Mouse (Mus musculus): ENCODE measurements around the gene Baiap2.

Baiap2 gene

DNA sequence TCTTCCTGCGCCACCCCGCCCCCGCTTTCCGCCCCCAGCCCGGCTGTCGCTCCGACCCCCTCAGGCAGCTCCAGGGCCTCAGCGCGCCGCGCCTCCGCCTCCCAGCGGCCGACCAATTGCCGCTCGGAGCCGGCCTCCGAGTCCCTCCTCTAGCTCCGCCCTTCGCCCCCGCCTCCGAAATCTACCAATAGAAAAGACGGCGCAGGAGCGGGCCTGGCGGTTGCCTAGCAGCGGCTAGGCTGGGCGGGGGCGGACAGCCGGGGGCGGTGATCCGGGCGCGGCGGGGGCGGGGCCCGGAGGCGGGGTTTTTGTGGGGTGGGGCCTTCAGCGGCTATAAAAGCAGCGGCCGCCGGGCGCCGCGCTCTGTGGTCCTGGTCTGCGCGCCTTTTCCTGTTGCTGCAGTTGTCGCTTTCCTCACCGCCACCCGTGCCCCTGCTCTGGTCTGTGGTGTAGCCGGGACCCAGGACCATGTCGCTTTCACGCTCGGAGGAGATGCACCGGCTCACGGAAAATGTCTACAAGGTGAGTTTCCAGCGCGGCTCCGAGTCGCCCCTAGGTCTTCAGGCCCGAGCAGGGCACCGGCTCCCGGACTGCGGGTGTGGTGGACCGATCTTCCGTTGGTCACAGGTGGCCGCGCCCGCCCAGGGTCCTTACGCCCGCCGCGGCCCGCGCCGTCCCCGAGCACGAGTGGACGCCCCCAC is at the start of gene Baiap2:
Gene Baiap2, plus strand, starts transcription at position 37 of the 701 bp plus-strand sequence.
- DNase-seq (ENCODE audit: low read depth, low spot score), result peak; percentile 98
- H3K36me3 ChIP-seq (ENCODE audit: control insufficient read depth, insufficient read depth, low read length, poor library complexity, severe bottlenecking), result no peaks in the 10 kb centered on the region

GRCm38 (mm10) chr11:119893667-119894236 is 48.8 kb upstream of the Baiap2 start:
- H3K27me3 ChIP-seq (ENCODE audit: control insufficient read depth, insufficient read depth, low read length, poor library complexity, severe bottlenecking), result no peaks in the 10 kb centered on the region
- H3K36me3 ChIP-seq (ENCODE audit: control insufficient read depth, insufficient read depth, low read length, poor library complexity, severe bottlenecking), result peaks cover 3% of the 10 kb centered on the region; the same call in 1 of the 2 replicates
- DNase-seq (ENCODE audit: low read depth, low spot score), result no peak

More for the DNA sequence above, at the start of gene Baiap2:
- H3K27me3 ChIP-seq (ENCODE audit: control insufficient read depth, insufficient read depth, low read length, poor library complexity, severe bottlenecking), result no peaks in the 10 kb centered on the region

DNA sequence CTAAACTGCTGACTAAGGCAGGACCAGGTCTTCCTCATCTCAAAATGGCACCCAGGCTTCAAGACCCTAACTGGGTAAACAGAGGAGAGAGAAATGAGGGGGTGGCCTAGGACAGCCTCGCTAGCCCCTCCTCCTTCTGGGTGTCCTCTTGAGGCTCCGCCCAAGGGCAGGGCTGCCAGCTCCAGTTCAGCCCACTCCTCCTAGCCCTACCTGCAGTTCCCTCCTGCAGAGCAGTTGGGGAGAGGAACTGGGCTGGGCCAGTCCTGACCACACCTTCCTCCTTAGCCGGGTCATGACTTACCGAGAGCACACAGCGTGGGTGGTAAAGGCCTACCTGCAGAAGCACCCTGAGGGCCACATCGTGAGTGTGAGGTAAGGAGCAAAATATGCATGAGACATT is 47.9 kb upstream of the Baiap2 start:
- peaks cover 1% of the 10 kb centered on the region; the same call in 1 of the 2 replicates for H3K36me3 ChIP-seq (ENCODE audit: control insufficient read depth, insufficient read depth, low read length, poor library complexity, severe bottlenecking)
- no peaks in the 10 kb centered on the region for H3K27me3 ChIP-seq (ENCODE audit: control insufficient read depth, insufficient read depth, low read length, poor library complexity, severe bottlenecking)
- peak; percentile 66 for DNase-seq (ENCODE audit: low read depth, low spot score)

DNA sequence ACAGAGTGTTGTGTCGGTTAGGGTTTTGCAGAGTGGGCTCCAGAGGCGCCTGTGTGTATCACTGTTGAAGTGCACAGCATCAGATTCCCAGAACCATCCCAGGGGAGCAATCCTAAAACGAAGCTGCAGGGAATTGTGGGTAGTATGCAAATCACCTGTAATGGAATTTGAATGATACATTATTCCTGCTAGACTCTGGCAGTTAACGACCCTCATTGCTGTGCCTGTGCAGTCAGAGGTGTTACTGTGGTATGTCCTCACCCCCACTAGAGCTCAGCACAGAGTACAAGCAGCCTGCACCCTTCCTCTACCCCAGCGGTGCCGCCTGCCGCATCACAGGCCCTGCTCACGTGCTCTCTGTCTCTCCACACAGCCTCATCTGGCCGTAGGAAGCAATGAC is 45.5 kb upstream of the Baiap2 start:
- Histone ChIP-seq H3K36me3 (ENCODE audit: control insufficient read depth, insufficient read depth, low read length, poor library complexity, severe bottlenecking) (peaks cover 1% of the 10 kb centered on the region; the same call in 1 of the 2 replicates), H3K27me3 (ENCODE audit: control insufficient read depth, insufficient read depth, low read length, poor library complexity, severe bottlenecking) (no peaks in the 10 kb centered on the region)
- DNase-seq (ENCODE audit: low read depth, low spot score), result no peak

DNA sequence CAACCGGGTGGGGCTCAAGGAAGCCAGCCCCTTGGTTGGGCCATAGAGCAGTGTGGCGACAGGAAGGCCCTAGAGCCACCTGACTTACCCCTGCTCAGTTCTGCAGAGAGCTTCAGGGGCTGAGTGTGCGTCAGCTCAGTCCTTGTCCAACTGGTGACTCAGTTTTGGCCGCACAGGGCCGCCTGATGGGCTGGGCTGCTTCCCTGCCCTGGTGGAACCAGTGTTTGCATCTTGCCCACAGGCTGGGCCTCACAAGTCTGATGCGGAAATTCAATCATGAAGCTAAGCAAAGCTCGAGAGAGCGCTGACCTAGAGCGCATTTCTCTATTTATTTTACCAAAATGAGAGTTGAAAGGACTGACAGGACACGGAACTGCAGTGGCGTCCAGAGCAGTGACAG is 43.6 kb upstream of the Baiap2 start:
- DNase-seq (ENCODE audit: low read depth, low spot score), result no peak

DNA sequence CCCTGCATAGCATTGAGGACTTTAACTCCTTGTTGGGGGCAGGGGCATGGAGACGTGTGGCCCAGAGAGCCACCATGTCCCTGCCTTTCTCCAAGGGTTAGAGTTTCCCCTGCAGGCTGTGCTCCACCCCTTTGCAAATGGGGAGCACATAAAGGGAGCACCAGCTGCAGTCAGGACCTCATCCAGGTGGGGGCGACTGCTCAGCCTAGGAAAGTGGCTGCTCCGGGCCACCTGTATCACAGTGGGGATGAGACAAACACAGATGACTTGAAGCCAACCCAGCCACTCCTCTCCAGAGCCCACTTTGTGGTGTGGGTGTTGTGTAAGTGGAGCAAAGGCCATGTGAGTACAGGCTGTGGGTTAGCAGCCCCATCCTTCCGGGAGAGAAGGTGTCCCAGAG is 41.4 kb upstream of the Baiap2 start:
- no peak for DNase-seq (ENCODE audit: low read depth, low spot score)
- peaks cover 1% of the 10 kb centered on the region; the same call in 1 of the 2 replicates for H3K36me3 ChIP-seq (ENCODE audit: control insufficient read depth, insufficient read depth, low read length, poor library complexity, severe bottlenecking)
- no peaks in the 10 kb centered on the region for H3K27me3 ChIP-seq (ENCODE audit: control insufficient read depth, insufficient read depth, low read length, poor library complexity, severe bottlenecking)

More for the DNA sequence above, 43.6 kb upstream of the Baiap2 start:
- Histone ChIP-seq H3K27me3 (ENCODE audit: control insufficient read depth, insufficient read depth, low read length, poor library complexity, severe bottlenecking) (no peaks in the 10 kb centered on the region), H3K36me3 (ENCODE audit: control insufficient read depth, insufficient read depth, low read length, poor library complexity, severe bottlenecking) (peaks cover 1% of the 10 kb centered on the region; the same call in 1 of the 2 replicates)

DNA sequence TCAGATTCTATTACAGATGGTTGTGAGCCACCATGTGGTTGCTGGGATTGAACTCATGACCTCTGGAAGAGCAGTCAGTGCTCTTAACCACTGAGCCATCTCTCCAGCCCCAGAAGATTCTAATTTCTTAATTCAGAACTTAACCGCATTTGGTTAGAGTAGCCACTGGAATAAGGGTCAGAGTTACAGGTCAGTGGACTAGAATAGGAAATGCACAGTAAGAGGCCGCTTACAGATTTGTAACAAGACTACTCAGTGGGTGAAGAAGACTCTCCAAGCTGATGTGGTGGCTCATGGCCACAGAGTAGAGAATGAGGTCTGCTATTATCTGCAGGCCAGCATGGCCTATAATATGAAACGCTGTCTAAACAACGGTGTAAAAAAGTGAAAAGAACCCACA is 39.7 kb upstream of the Baiap2 start:
- Histone ChIP-seq H3K27me3 (ENCODE audit: control insufficient read depth, insufficient read depth, low read length, poor library complexity, severe bottlenecking) (no peaks in the 10 kb centered on the region), H3K36me3 (ENCODE audit: control insufficient read depth, insufficient read depth, low read length, poor library complexity, severe bottlenecking) (no peaks in the 10 kb centered on the region)
- no peak for DNase-seq (ENCODE audit: low read depth, low spot score)

- Histone ChIP-seq H3K27me3 (ENCODE audit: control insufficient read depth, insufficient read depth, low read length, poor library complexity, severe bottlenecking) (no peaks in the 10 kb centered on the region), H3K36me3 (ENCODE audit: control insufficient read depth, insufficient read depth, low read length, poor library complexity, severe bottlenecking) (no peaks in the 10 kb centered on the region)
- DNase-seq (ENCODE audit: low read depth, low spot score), result peak; percentile 78
These were observed 37.8 kb upstream of the Baiap2 start for GRCm38 (mm10) chr11:119904621-119905286.

DNA sequence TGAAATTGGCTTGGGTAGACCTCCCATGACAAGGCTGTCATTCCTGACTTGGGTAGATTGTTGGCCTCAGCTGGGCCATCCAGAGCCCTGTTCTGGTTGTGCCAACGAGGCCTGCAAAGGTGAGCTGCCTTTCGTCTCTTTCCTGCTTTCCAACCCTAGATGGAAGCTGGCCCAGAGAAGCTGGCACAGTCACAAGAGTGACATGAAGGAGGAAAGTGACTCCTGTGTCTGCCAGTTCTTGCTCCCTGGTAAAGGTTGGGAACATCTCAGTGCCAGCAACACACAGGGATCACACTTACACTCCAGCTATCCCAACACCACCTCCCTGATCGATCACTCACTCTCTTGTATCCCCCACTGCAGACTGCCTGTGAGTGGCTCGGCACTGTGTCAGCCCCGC is 36.8 kb upstream of the Baiap2 start:
- Histone ChIP-seq H3K27me3 (ENCODE audit: control insufficient read depth, insufficient read depth, low read length, poor library complexity, severe bottlenecking) (no peaks in the 10 kb centered on the region), H3K36me3 (ENCODE audit: control insufficient read depth, insufficient read depth, low read length, poor library complexity, severe bottlenecking) (no peaks in the 10 kb centered on the region)
- no peak for DNase-seq (ENCODE audit: low read depth, low spot score)

- DNase-seq (ENCODE audit: low read depth, low spot score), result no peak
- Histone ChIP-seq H3K27me3 (ENCODE audit: control insufficient read depth, insufficient read depth, low read length, poor library complexity, severe bottlenecking) (no peaks in the 10 kb centered on the region), H3K36me3 (ENCODE audit: control insufficient read depth, insufficient read depth, low read length, poor library complexity, severe bottlenecking) (no peaks in the 10 kb centered on the region)
These were observed 35.4 kb upstream of the Baiap2 start for GRCm38 (mm10) chr11:119907006-119907650.

DNA sequence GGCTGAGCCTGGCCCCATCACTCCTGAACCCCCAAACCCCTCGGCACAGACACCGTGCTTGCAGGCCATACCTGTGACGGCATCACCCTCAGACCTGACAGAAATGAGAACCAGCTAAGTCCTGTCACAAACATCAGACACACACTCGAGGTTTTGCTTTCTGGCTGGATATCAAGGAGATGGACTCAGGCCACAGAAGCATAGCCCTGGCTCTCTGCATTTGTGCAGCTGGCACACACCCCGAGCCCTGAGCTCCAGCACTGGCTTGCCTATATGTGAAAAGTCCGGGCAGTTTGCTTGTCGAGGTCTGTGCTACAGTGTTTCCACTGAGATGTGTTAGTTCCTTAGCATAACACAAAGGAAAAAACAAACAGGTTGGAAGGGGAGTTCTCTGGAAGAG is 34.9 kb upstream of the Baiap2 start:
- Histone ChIP-seq H3K36me3 (ENCODE audit: control insufficient read depth, insufficient read depth, low read length, poor library complexity, severe bottlenecking) (no peaks in the 10 kb centered on the region), H3K27me3 (ENCODE audit: control insufficient read depth, insufficient read depth, low read length, poor library complexity, severe bottlenecking) (no peaks in the 10 kb centered on the region)
- no peak for DNase-seq (ENCODE audit: low read depth, low spot score)

- DNase-seq (ENCODE audit: low read depth, low spot score), result peak; percentile 78
- Histone ChIP-seq H3K36me3 (ENCODE audit: control insufficient read depth, insufficient read depth, low read length, poor library complexity, severe bottlenecking) (no peaks in the 10 kb centered on the region), H3K27me3 (ENCODE audit: control insufficient read depth, insufficient read depth, low read length, poor library complexity, severe bottlenecking) (no peaks in the 10 kb centered on the region)
These were observed 33.1 kb upstream of the Baiap2 start for GRCm38 (mm10) chr11:119909436-119909835.

- DNase-seq (ENCODE audit: low read depth, low spot score), result no peak
- H3K27me3 ChIP-seq (ENCODE audit: control insufficient read depth, insufficient read depth, low read length, poor library complexity, severe bottlenecking), result no peaks in the 10 kb centered on the region
- peaks cover 2% of the 10 kb centered on the region; the same call in 1 of the 2 replicates for H3K36me3 ChIP-seq (ENCODE audit: control insufficient read depth, insufficient read depth, low read length, poor library complexity, severe bottlenecking)
These were observed 29.7 kb upstream of the Baiap2 start for GRCm38 (mm10) chr11:119912845-119913244.

DNA sequence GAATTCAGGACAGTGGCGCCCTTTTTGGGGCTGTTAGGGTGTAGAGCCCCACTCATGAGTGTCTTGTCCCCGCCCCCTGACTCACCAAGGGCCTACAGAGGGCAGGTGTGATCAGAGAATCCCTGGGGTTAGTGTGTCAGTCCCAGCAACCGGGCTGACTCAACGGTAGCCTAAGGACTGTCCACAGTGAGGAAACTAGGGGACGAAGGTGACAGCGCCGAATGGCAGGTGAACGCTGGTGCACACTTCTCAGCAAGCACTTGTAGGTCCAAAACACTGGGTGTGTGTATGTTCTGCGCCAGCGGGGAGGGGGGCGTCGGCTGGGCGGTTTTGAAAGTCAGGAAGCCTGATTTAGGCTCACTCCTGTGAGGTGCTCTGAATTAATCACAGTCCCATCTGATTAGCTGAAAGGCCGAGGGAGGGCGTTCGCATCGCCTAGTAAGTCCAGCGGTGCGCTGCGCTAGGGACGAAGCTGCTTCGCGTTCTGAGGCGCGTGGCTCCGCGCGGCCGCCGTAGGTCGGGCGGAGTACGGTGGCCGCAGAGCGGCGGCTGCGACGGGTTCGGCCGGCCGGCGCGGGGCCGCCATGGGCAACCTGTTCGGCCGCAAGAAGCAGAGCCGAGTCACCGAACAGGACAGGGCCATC is 29.1 kb upstream of the Baiap2 start, which contains the start of gene Chmp6:
Gene Chmp6, plus strand, starts transcription at position 151 of the 644 bp plus-strand sequence.
- Histone ChIP-seq H3K27me3 (ENCODE audit: control insufficient read depth, insufficient read depth, low read length, poor library complexity, severe bottlenecking) (no peaks in the 10 kb centered on the region), H3K36me3 (ENCODE audit: control insufficient read depth, insufficient read depth, low read length, poor library complexity, severe bottlenecking) (peaks cover 6% of the 10 kb centered on the region)
- DNase-seq (ENCODE audit: low read depth, low spot score), result peak; percentile 87

Measured in splenic B cell, adult 2 months (primary cell).